Mouse (Mus musculus) hindbrain, embryonic 15.5 days (tissue): Measurements from ENCODE around the gene Ccm2l. TPM values are rescaled to one million over a fixed set of nuclear protein-coding genes. Genes with fewer than 3 reads are reported as not detected.

ENCODE experiments used
- ATAC-seq: fragments of 200-750 bp; cut with Nextera tagmentation; 2 replicates; pipeline ENCODE4 v1.8.0; 2017; ENCODE audit warnings: low read depth, moderate number of reproducible peaks, moderate TSS enrichment; ENCODE audit not compliant: low FRiP score
- H3K27ac ChIP-seq: fragments of 300-500 bp; sonication (generic); replicated peaks from 2 replicates; pipeline ENCODE4 v1.5.1; 2015; ENCODE audit warnings: mild to moderate bottlenecking, inconsistent platforms
- H3K27me3 ChIP-seq: fragments of 300-500 bp; sonication (generic); 2 replicates; pipeline ENCODE4 v1.6.1; 2015; ENCODE audit warnings: control low read depth, inconsistent platforms
- H3K36me3 ChIP-seq: fragments of 300-500 bp; sonication (generic); 2 replicates; pipeline ENCODE4 v1.6.1; 2015; ENCODE audit warnings: control low read depth, inconsistent platforms
- H3K4me1 ChIP-seq: fragments of 300-500 bp; sonication (generic); replicated peaks from 2 replicates; pipeline ENCODE4 v1.6.1; 2015; ENCODE audit warnings: control low read depth, inconsistent platforms
- H3K4me2 ChIP-seq: fragments of 300-500 bp; sonication (generic); 2 replicates; pipeline ENCODE4 v1.6.1; 2015; ENCODE audit warnings: moderate library complexity, mild to moderate bottlenecking, inconsistent platforms
- H3K4me3 ChIP-seq: fragments of 300-500 bp; sonication (generic); 2 replicates; pipeline ENCODE4 v1.5.1; 2015; ENCODE audit warnings: mild to moderate bottlenecking, inconsistent platforms
- H3K9ac ChIP-seq: fragments of 300-500 bp; sonication (generic); 2 replicates; pipeline ENCODE4 v1.6.1; 2015; ENCODE audit warnings: inconsistent platforms
- H3K9me3 ChIP-seq: fragments of 300-500 bp; sonication (generic); 2 replicates; pipeline ENCODE4 v1.6.1; 2016; ENCODE audit warnings: control low read depth, inconsistent platforms
- WGBS: fragments of 180-500 bp; shearing (Covaris S2); methylation state at CpG from one replicate; pipeline ENCODE4 v1.1.7; 2015; 5-methylcytosine and 5-hydroxymethylcytosine counted together
- polyA plus RNA-seq: library from polyadenylated mRNA; unstranded; fragments of >200 nt; fragmentation: Nextera tagmentation; extraction: Ambion mirVana; gene quantifications from 2 replicates; pipeline ENCODE4 v1.2.1, GENCODE M21; 2015

Gene Ccm2l
- polyA plus RNA-seq, 1 experiment from 2014 or later: 2.0 TPM

- Histone ChIP-seq H3K27ac (peak overlapping the region; percentile 26), H3K4me3 (peak overlapping the region; percentile 77), H3K4me1 (peaks cover 64% of the 10 kb centered on the region), H3K9me3 (no peaks in the 10 kb centered on the region), H3K27me3 (no peaks in the 10 kb centered on the region), H3K36me3 (no peaks in the 10 kb centered on the region), H3K9ac (peak overlapping the region; percentile 68; the same call in 1 of the 2 replicates), H3K4me2 (peak overlapping the region; percentile 75)
- 54% methylated on average over 5 of the region's 5 CpGs for WGBS
- ATAC-seq: no peak
Observed at GRCm38 (mm10) chr2:153033545-153034230, 32.1 kb upstream of the Ccm2l start.

- Histone ChIP-seq H3K9me3 (no peaks in the 10 kb centered on the region), H3K27ac (no peak overlapping the region), H3K36me3 (peaks cover 3% of the 10 kb centered on the region; the same call in 1 of the 2 replicates), H3K4me1 (peaks cover 51% of the 10 kb centered on the region), H3K27me3 (no peaks in the 10 kb centered on the region), H3K9ac (no peak overlapping the region), H3K4me2 (no peak overlapping the region), H3K4me3 (no peak overlapping the region)
- ATAC-seq: no peak
- 52% methylated on average over 2 of the region's 2 CpGs for WGBS
Observed at GRCm38 (mm10) chr2:153036690-153037089, 29.1 kb upstream of the Ccm2l start.

GRCm38 (mm10) chr2:153043886-153044285 is 21.9 kb upstream of the Ccm2l start:
- H3K27me3 ChIP-seq: no peaks in the 10 kb centered on the region
- no peaks in the 10 kb centered on the region for H3K9me3 ChIP-seq
- H3K36me3 ChIP-seq: peaks cover 3% of the 10 kb centered on the region; the same call in 1 of the 2 replicates
- H3K9ac ChIP-seq: no peak overlapping the region
- H3K4me2 ChIP-seq: no peak overlapping the region
- 52% methylated on average over 3 of the region's 3 CpGs for WGBS
- peaks cover 10% of the 10 kb centered on the region for H3K4me1 ChIP-seq
- ATAC-seq: no peak
- no peak overlapping the region for H3K27ac ChIP-seq
- H3K4me3 ChIP-seq: no peak overlapping the region

GRCm38 (mm10) chr2:153045884-153046299 is 19.9 kb upstream of the Ccm2l start:
- no peaks in the 10 kb centered on the region for H3K9me3 ChIP-seq
- H3K4me2 ChIP-seq: no peak overlapping the region
- H3K27me3 ChIP-seq: 0 out of 2 replicates have a peak, but pooled peaks cover 1% of the 10 kb centered on the region
- H3K36me3 ChIP-seq: no peaks in the 10 kb centered on the region
- peak; percentile 49; the same call in 1 of the 2 replicates for ATAC-seq
- 20% methylated on average over 8 of the region's 8 CpGs for WGBS
- no peak overlapping the region for H3K4me3 ChIP-seq
- H3K4me1 ChIP-seq: peaks cover 19% of the 10 kb centered on the region
- H3K9ac ChIP-seq: no peak overlapping the region
- H3K27ac ChIP-seq: peak overlapping the region; percentile 71

GRCm38 (mm10) chr2:153047828-153048465 is 17.8 kb upstream of the Ccm2l start:
- WGBS: 45% methylated on average over 17 of the region's 17 CpGs
- Histone ChIP-seq H3K36me3 (no peaks in the 10 kb centered on the region), H3K4me1 (peaks cover 24% of the 10 kb centered on the region), H3K4me3 (no peak overlapping the region), H3K27ac (peak overlapping the region; percentile 79), H3K27me3 (0 out of 2 replicates have a peak, but pooled peaks cover 10% of the 10 kb centered on the region), H3K9me3 (no peaks in the 10 kb centered on the region), H3K9ac (no peak overlapping the region), H3K4me2 (no peak overlapping the region)
- no peak; the same call in 1 of the 2 replicates for ATAC-seq

GRCm38 (mm10) chr2:153049288-153049996 is 16.3 kb upstream of the Ccm2l start:
- Histone ChIP-seq H3K27me3 (0 out of 2 replicates have a peak, but pooled peaks cover 10% of the 10 kb centered on the region), H3K9me3 (no peaks in the 10 kb centered on the region), H3K4me3 (no peak overlapping the region), H3K36me3 (no peaks in the 10 kb centered on the region), H3K9ac (no peak overlapping the region; the same call in 1 of the 2 replicates), H3K4me2 (no peak overlapping the region), H3K4me1 (peaks cover 20% of the 10 kb centered on the region), H3K27ac (peak overlapping the region; percentile 79)
- 36% methylated on average over 9 of the region's 9 CpGs for WGBS
- peak; percentile 57 for ATAC-seq

GRCm38 (mm10) chr2:153049997-153050358 is 15.8 kb upstream of the Ccm2l start:
- no peak overlapping the region for H3K9ac ChIP-seq
- 0 out of 2 replicates have a peak, but pooled peaks cover 10% of the 10 kb centered on the region for H3K27me3 ChIP-seq
- H3K36me3 ChIP-seq: no peaks in the 10 kb centered on the region
- H3K4me3 ChIP-seq: no peak overlapping the region
- peak overlapping the region; percentile 79 for H3K27ac ChIP-seq
- no peaks in the 10 kb centered on the region for H3K9me3 ChIP-seq
- 85% methylated on average over 4 of the region's 4 CpGs for WGBS
- no peak overlapping the region for H3K4me2 ChIP-seq
- no peak for ATAC-seq
- H3K4me1 ChIP-seq: peaks cover 20% of the 10 kb centered on the region

GRCm38 (mm10) chr2:153051095-153051494 is 14.7 kb upstream of the Ccm2l start:
- Histone ChIP-seq H3K9ac (no peak overlapping the region), H3K9me3 (no peaks in the 10 kb centered on the region), H3K27me3 (0 out of 2 replicates have a peak, but pooled peaks cover 10% of the 10 kb centered on the region), H3K4me3 (no peak overlapping the region), H3K36me3 (no peaks in the 10 kb centered on the region), H3K4me2 (no peak overlapping the region), H3K27ac (no peak overlapping the region), H3K4me1 (peaks cover 20% of the 10 kb centered on the region)
- WGBS: 84% methylated on average over 6 of the region's 6 CpGs
- ATAC-seq: no peak

GRCm38 (mm10) chr2:153051537-153051936 is 14.2 kb upstream of the Ccm2l start:
- 0 out of 2 replicates have a peak, but pooled peaks cover 10% of the 10 kb centered on the region for H3K27me3 ChIP-seq
- no peak overlapping the region for H3K9ac ChIP-seq
- no peak overlapping the region for H3K4me2 ChIP-seq
- H3K27ac ChIP-seq: no peak overlapping the region
- 82% methylated on average over 9 of the region's 9 CpGs for WGBS
- ATAC-seq: no peak
- no peaks in the 10 kb centered on the region for H3K36me3 ChIP-seq
- no peaks in the 10 kb centered on the region for H3K9me3 ChIP-seq
- H3K4me3 ChIP-seq: no peak overlapping the region
- peaks cover 20% of the 10 kb centered on the region for H3K4me1 ChIP-seq

- WGBS: 11% methylated on average over 30 of the region's 30 CpGs
- Histone ChIP-seq H3K4me1 (peaks cover 17% of the 10 kb centered on the region), H3K27ac (no peak overlapping the region), H3K4me2 (0 out of 2 replicates have a peak overlapping the region, but pooled peaks have one; percentile 10), H3K9me3 (no peaks in the 10 kb centered on the region), H3K4me3 (no peak overlapping the region), H3K9ac (no peak overlapping the region), H3K27me3 (0 out of 2 replicates have a peak, but pooled peaks cover 10% of the 10 kb centered on the region), H3K36me3 (no peaks in the 10 kb centered on the region)
- ATAC-seq: no peak
Observed at GRCm38 (mm10) chr2:153052700-153053351, 12.9 kb upstream of the Ccm2l start.

- H3K27me3 ChIP-seq: 0 out of 2 replicates have a peak, but pooled peaks cover 10% of the 10 kb centered on the region
- no peak overlapping the region for H3K4me2 ChIP-seq
- ATAC-seq: no peak
- H3K27ac ChIP-seq: no peak overlapping the region
- H3K4me3 ChIP-seq: no peak overlapping the region
- H3K9ac ChIP-seq: no peak overlapping the region
- no peaks in the 10 kb centered on the region for H3K36me3 ChIP-seq
- H3K4me1 ChIP-seq: peaks cover 14% of the 10 kb centered on the region
- no peaks in the 10 kb centered on the region for H3K9me3 ChIP-seq
- 89% methylated on average over 8 of the region's 8 CpGs for WGBS
Observed at GRCm38 (mm10) chr2:153053896-153054295, 11.9 kb upstream of the Ccm2l start.
